Mouse (Mus musculus) embryonic facial prominence, embryonic 13.5 days (tissue): ENCODE measurements around the gene Pirt. TPM values are rescaled to one million over a fixed set of nuclear protein-coding genes. Genes with fewer than 3 reads are reported as not detected.

Experiments used
- ATAC-seq: fragments of 200-750 bp; cut with Nextera tagmentation; 2 replicates; pipeline ENCODE4 v1.8.0; 2017; ENCODE audit warnings: low read depth; ENCODE audit not compliant: insufficient number of reproducible peaks, insufficient read depth, low FRiP score, low TSS enrichment
- H3K27ac ChIP-seq: fragments of 300-500 bp; sonication (generic); 2 replicates; pipeline ENCODE4 v1.5.1; 2015; ENCODE audit warnings: moderate library complexity, mild to moderate bottlenecking, inconsistent platforms
- H3K27me3 ChIP-seq: fragments of 300-500 bp; sonication (generic); 2 replicates; pipeline ENCODE4 v1.6.1; 2015; ENCODE audit warnings: mild to moderate bottlenecking, inconsistent platforms
- H3K36me3 ChIP-seq: fragments of 300-500 bp; sonication (generic); 2 replicates; pipeline ENCODE4 v1.6.1; 2015; ENCODE audit warnings: mild to moderate bottlenecking, inconsistent platforms
- H3K4me1 ChIP-seq: fragments of 300-500 bp; sonication (generic); 2 replicates; pipeline ENCODE4 v1.6.1; 2015; ENCODE audit warnings: inconsistent platforms
- H3K4me2 ChIP-seq: fragments of 300-500 bp; sonication (generic); 2 replicates; pipeline ENCODE4 v1.6.1; 2015; ENCODE audit warnings: moderate library complexity, mild to moderate bottlenecking, inconsistent platforms
- H3K4me3 ChIP-seq: fragments of 300-500 bp; sonication (generic); 2 replicates; pipeline ENCODE4 v1.5.1; 2015; ENCODE audit warnings: mild to moderate bottlenecking, inconsistent platforms
- H3K9ac ChIP-seq: fragments of 300-500 bp; sonication (generic); 2 replicates; pipeline ENCODE4 v1.6.1; 2015; ENCODE audit warnings: mild to moderate bottlenecking, inconsistent platforms
- H3K9me3 ChIP-seq: fragments of 300-500 bp; sonication (generic); 2 replicates; pipeline ENCODE4 v1.6.1; 2016; ENCODE audit warnings: inconsistent platforms
- WGBS: fragments of 180-500 bp; shearing (Covaris S2); methylation state at CpG from one replicate; pipeline ENCODE4 v1.1.7; 2015; ENCODE audit warnings: mixed read lengths; 5-methylcytosine and 5-hydroxymethylcytosine counted together
- polyA plus RNA-seq: library from polyadenylated mRNA; unstranded; fragments of >200 nt; fragmentation: Nextera tagmentation; extraction: Ambion mirVana; gene quantifications from 2 replicates; pipeline ENCODE4 v1.2.1, GENCODE M21; 2015

Pirt gene
- polyA plus RNA-seq, 1 experiment from 2014 or later: 0.51 TPM

- H3K36me3 ChIP-seq: no peaks in the 10 kb centered on the region
- H3K4me3 ChIP-seq: no peak overlapping the region
- H3K27ac ChIP-seq: no peak overlapping the region
- H3K27me3 ChIP-seq: no peaks in the 10 kb centered on the region
- no peak overlapping the region for H3K9ac ChIP-seq
- H3K4me2 ChIP-seq: no peak overlapping the region
- WGBS: 61% methylated on average over 1 of the region's 1 CpGs
- H3K9me3 ChIP-seq: no peaks in the 10 kb centered on the region
- ATAC-seq: no peak
- H3K4me1 ChIP-seq: no peaks in the 10 kb centered on the region
Measured at GRCm38 (mm10) chr11:66960797-66961196, 49.0 kb downstream of the Pirt start.

- ATAC-seq: no peak
- H3K4me3 ChIP-seq: no peak overlapping the region
- no peak overlapping the region for H3K27ac ChIP-seq
- H3K27me3 ChIP-seq: no peaks in the 10 kb centered on the region
- H3K4me1 ChIP-seq: no peaks in the 10 kb centered on the region
- H3K9me3 ChIP-seq: no peaks in the 10 kb centered on the region
- WGBS: 77% methylated on average over 12 of the region's 12 CpGs
- no peaks in the 10 kb centered on the region for H3K36me3 ChIP-seq
- no peak overlapping the region for H3K4me2 ChIP-seq
- no peak overlapping the region for H3K9ac ChIP-seq
Measured at GRCm38 (mm10) chr11:66961447-66962176, 49.8 kb downstream of the Pirt start.

GRCm38 (mm10) chr11:66963462-66963861 is 51.7 kb downstream of the Pirt start:
- WGBS: 97% methylated on average over 1 of the region's 1 CpGs
- Histone ChIP-seq H3K4me3 (no peak overlapping the region), H3K36me3 (no peaks in the 10 kb centered on the region), H3K27me3 (no peaks in the 10 kb centered on the region), H3K9me3 (no peaks in the 10 kb centered on the region), H3K9ac (no peak overlapping the region), H3K4me1 (no peaks in the 10 kb centered on the region; the same call in 1 of the 2 replicates), H3K4me2 (no peak overlapping the region), H3K27ac (no peak overlapping the region)
- no peak for ATAC-seq

GRCm38 (mm10) chr11:66966500-66967116 is 54.8 kb downstream of the Pirt start:
- no peaks in the 10 kb centered on the region; the same call in 1 of the 2 replicates for H3K4me1 ChIP-seq
- no peaks in the 10 kb centered on the region for H3K9me3 ChIP-seq
- H3K4me3 ChIP-seq: no peak overlapping the region
- WGBS: 17% methylated on average over 7 of the region's 7 CpGs
- H3K27me3 ChIP-seq: no peaks in the 10 kb centered on the region
- no peak overlapping the region for H3K9ac ChIP-seq
- no peak overlapping the region for H3K4me2 ChIP-seq
- no peak overlapping the region for H3K27ac ChIP-seq
- ATAC-seq: no peak; the same call in 1 of the 2 replicates
- no peaks in the 10 kb centered on the region for H3K36me3 ChIP-seq

GRCm38 (mm10) chr11:66968575-66968974 is 56.8 kb downstream of the Pirt start:
- no peaks in the 10 kb centered on the region for H3K36me3 ChIP-seq
- H3K27ac ChIP-seq: no peak overlapping the region
- H3K4me3 ChIP-seq: no peak overlapping the region
- no peaks in the 10 kb centered on the region for H3K27me3 ChIP-seq
- no peaks in the 10 kb centered on the region for H3K9me3 ChIP-seq
- WGBS: 94% methylated on average over 1 of the region's 1 CpGs
- no peaks in the 10 kb centered on the region; the same call in 1 of the 2 replicates for H3K4me1 ChIP-seq
- no peak overlapping the region for H3K4me2 ChIP-seq
- no peak overlapping the region for H3K9ac ChIP-seq
- no peak for ATAC-seq

- H3K36me3 ChIP-seq: no peaks in the 10 kb centered on the region
- no peak overlapping the region for H3K9ac ChIP-seq
- no peak overlapping the region for H3K4me3 ChIP-seq
- H3K9me3 ChIP-seq: 0 out of 2 replicates have a peak, but pooled peaks cover 4% of the 10 kb centered on the region
- H3K4me2 ChIP-seq: no peak overlapping the region
- no peak overlapping the region for H3K27ac ChIP-seq
- WGBS: 87% methylated on average over 3 of the region's 3 CpGs
- H3K4me1 ChIP-seq: no peaks in the 10 kb centered on the region
- ATAC-seq: no peak
- no peaks in the 10 kb centered on the region for H3K27me3 ChIP-seq
Measured at GRCm38 (mm10) chr11:66973507-66973906, 61.7 kb downstream of the Pirt start.

- Histone ChIP-seq H3K27me3 (no peaks in the 10 kb centered on the region), H3K4me1 (no peaks in the 10 kb centered on the region), H3K36me3 (no peaks in the 10 kb centered on the region), H3K27ac (no peak overlapping the region), H3K4me2 (no peak overlapping the region), H3K4me3 (no peak overlapping the region), H3K9ac (no peak overlapping the region), H3K9me3 (0 out of 2 replicates have a peak, but pooled peaks cover 4% of the 10 kb centered on the region)
- WGBS: 92% methylated on average over 7 of the region's 7 CpGs
- ATAC-seq: no peak
Measured at GRCm38 (mm10) chr11:66975606-66976330, 64.0 kb downstream of the Pirt start.

Other genes with a start within 250 kb of the Pirt start
- gene Tmem238l, start 44.7 kb downstream of the Pirt start, polyA plus RNA-seq: not detected in 2 replicates
- gene Tmem220, start 113.2 kb downstream of the Pirt start, polyA plus RNA-seq: 1.3 and 1.4 TPM in 2 replicates
- 37.1 and 43.5 TPM in 2 replicates for gene Adprm, start 140.6 kb downstream of the Pirt start, polyA plus RNA-seq
- gene Sco1, start 140.7 kb downstream of the Pirt start, polyA plus RNA-seq: 16.0 and 19.8 TPM in 2 replicates
- gene Myh3, start 166.3 kb downstream of the Pirt start, polyA plus RNA-seq: 9.2 and 10.5 TPM in 2 replicates